Mouse (Mus musculus): ENCODE data around the gene Eif4g1.

Gene Eif4g1

DNA sequence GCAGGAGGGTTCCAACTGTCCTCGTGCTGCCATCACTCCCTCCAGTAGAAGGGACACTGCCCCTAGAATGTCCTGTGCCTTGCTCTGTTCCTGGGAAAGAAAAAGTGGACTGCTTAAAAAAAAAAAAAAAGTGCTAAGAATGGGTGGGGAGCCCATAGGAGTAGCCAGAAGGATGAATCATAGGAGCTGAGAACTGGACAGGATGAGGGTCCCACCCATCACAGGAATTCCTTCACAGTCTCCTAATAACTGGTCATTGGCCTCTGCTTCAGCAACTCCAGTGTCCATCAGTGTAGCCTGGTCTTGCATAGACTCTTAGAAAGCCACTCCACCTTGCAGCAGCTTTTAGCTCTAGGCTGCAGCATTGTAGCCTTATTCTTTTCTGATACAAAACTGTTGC, 58.3 kb downstream of the Eif4g1 start:
- DNase-seq (ENCODE audit: low spot score): no peak

DNA sequence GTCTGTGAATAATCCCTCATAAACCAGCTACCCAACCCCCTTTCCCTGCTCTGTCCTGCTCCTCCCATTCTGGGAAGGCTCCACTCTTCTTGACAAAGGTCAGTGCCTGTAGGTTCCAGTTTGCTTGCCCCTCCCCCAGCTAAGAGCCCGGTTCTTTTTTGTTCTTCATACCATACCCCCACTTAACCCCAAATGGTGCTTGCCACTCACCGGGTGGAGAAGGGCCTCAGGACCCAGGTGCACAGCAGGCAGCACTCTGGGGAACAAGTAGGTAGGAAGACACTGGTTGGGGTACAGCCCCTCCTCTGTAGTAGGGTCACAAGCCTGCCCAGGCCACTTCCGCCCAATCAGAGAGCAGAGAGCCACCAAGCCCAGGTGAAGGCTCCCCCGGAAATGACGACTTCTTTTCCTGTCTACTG, 62.2 kb downstream of the Eif4g1 start:
- no peak for DNase-seq (ENCODE audit: low spot score)

DNA sequence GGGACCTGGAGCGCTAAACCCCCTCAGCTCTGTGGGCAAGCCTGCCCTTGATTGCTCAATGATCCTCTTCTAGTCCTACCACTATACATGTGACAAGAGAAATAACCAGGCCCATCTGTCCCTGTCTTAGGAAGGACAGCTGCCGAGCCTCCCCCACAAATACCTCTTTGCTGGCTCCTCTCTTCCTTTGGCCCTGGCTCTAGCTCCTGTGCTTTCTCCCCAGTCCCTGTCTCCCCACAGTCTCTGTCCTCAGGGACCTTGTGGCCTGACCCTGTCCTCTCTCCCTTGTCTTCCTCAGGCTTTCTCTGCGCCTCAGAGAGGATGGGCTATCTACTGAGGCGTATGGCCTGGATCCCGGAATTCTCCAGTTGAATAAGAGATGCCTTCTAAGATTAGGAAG, 63.6 kb downstream of the Eif4g1 start:
- DNase-seq (ENCODE audit: low spot score): no peak

DNA sequence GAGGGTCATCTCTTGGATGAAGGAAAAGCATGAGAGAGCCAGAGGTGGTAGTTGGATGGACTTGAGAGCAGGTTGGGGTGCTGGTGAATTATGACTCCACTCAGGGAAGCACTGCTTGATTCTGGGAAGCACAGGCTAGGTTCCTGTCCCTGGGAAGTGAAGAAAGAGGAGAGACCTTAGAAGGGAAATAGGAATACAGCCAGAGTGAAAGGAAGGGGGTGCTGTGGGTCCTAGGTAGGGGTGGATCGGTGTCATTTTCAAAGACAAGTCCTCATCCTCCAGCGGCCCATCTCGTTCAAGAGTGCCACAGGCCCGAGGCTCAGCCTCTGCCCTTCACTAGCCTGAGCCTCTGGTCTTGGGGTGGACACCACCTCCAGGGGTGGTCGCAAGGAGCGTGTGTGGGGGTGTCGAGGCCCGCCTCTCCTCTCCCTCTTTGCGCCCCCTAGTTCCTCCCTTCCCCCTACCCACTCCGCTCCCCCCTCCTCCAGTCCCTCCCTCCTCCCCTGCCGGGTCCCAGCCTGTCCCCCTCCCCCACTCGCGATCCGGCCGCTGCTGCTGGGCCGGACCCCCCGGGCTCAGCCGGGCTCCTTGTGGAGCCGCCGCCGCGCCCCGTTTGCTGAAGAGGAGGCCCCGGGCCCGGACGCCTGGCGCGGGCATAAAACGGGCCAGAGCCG, 64.3 kb downstream of the Eif4g1 start:
- peak; percentile 45 for DNase-seq (ENCODE audit: low spot score)

DNA sequence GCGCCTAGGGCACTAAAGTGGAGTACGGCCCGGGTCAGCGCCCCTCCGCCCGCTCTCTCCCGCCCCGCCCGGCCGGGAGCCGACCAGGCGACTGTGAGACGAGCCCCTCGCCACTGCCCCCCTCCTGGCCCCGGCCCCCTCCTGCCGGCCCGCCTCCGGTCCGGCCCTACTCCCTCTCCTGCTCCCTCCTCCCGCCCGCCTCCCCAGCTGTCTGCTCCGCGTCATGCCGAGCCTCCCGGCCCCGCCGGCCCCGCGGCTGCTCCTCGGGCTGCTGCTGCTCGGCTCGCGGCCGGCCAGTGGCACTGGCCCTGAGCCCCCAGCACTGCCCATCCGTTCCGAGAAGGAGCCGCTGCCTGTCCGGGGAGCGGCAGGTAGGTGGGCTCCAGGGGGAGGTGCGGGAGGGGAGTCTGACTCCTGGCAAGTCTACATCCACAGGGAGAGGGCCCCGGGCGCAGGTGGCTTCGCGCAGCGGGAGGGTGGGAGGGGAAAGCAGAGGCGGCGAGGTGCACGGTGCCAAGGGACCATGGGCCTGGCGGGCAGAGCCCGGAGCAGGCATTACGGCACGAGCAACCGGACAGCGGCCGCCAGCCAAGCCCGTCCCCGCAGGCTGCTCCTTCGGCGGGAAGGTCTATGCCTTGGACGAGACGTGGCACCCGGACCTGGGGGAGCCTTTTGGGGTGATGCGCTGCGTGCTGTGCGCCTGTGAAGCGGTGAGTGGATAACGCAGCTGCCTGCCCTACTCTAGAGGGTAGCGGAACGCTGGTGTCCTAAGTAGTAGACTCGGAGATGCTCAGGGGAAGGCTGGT, 65.0 kb downstream of the Eif4g1 start, which contains the start of gene Chrd:
TSS of gene Chrd (plus strand) at position 203 of the 806 bp plus-strand sequence.
- peak; percentile 64 for DNase-seq (ENCODE audit: low spot score)

DNA sequence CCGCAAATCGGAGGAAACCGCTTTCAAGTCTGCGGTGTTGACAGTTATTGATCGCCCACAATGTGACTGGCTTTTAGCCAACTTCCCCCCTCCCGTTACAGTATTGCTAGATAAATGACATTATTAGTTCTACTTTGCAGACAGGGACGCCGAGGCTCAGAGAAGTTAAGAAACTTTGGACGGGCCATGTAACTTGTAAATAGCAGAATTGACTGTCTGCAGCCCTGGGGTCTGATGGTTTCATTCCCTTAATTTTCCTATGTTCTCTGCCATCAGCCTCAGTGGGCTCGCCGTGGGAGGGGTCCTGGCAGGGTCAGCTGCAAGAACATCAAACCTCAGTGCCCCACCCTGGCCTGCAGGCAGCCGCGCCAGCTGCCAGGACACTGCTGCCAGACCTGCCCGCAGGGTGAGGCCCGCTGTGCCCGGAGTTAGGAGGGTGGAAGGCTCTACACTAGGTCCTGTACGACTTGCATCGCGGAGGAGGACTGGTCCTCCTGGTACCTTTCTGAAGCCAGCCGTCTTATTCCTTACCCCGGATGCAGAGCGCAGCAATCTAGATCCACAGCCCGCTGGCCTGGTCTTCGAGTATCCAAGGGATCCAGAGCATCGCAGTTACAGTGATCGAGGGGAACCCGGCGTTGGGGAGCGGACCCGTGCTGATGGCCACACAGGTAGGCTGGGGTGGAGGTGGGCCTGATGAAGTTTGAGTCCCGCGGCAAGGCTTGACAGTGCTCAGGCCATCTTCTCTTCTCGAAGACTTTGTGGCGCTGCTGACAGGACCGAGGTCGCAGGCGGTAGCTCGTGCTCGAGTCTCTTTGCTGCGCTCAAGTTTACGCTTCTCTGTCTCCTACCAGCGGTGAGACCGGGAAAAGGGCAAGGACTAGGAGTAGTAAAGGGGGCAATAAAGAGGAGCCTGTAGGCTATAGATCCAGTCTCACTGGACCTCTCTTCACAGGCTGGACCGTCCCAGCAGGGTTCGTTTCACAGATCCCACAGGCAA, 65.9 kb downstream of the Eif4g1 start, which contains the start of gene Thpo:
TSS of gene Thpo (minus strand) at position 781 of the 1,000 bp plus-strand sequence.
- DNase-seq (ENCODE audit: low spot score): peak; percentile 68

DNA sequence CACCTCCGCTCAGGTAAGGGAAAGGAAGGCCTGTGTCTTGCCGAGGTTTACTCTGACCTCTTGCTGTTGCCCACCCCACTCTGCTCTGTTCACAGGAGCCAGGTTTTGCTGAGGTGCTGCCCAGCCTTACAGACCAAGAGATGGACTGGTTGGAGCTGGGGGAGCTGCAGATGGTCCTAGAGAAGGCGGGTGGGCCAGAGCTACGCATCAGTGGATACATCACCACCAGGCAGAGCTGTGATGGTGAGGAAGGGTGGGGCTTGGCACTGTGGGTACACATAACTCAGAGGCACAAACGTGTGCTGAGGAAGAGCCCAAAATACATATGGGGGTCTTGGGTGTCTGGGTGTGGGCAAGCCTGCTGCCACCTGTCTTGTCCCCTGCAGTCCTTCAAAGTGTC, 67.5 kb downstream of the Eif4g1 start:
- DNase-seq (ENCODE audit: low spot score): no peak

DNA sequence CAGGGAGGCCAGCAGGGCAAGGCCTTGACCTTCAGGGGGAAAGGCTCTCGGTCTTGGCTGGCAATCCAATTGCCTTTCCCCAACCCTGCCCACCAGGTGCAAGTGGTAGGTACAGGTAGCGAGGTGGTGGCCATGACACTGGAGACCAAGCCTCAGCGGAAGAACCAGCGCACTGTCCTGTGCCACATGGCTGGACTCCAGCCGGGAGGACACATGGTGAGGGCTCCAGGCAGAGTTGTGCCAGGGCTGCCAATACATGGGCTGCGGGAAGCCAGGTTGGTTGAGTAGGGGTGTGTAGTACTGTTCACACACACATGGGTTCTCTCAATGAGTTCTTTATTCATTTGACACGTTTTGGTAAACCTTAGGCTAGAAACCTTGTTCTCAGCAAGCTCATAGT, 68.1 kb downstream of the Eif4g1 start:
- no peak for DNase-seq (ENCODE audit: low spot score)

DNA sequence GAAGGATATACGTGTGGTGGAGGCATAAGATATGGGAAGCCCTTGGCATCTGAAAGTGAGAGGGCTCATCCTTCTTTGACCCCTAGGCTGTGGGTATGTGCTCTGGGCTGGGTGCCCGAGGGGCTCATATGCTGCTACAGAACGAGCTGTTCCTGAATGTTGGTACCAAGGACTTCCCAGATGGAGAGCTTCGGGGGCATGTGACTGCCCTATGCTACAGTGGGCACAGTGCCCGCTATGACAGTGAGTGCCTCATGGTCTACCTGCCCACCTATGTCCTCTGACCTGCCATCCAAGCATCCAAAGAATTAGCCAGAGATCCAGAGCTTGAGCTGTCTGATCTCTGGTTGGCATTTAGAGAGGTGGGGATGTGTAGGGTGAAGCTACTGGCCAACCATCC, 68.7 kb downstream of the Eif4g1 start:
- DNase-seq (ENCODE audit: low spot score): no peak

DNA sequence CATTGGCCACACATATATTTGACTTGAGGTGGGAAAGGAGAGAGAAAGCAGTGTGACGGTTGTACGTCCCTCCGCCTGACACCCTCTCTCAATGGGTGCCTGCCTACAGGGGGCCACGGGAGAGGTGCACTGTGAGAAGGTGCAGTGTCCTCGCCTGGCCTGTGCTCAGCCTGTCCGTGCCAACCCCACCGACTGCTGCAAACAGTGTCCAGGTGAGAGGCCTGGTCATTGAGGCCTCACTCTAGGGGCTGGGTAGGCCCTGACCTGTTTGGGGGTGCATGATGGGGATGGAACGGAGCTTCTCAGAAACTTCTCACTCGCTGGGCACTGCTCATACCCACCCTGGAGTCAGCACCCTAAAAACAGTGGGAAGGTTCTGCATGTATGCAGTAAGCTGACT, 71.7 kb downstream of the Eif4g1 start:
- DNase-seq (ENCODE audit: low spot score): no peak
